Mouse (Mus musculus): Measurements from ENCODE around the gene Capsl. TPM values are rescaled to one million over a fixed set of nuclear protein-coding genes. Genes with fewer than 3 reads are reported as not detected.

Capsl gene
- polyA plus RNA-seq, 1 experiment, result not detected

DNA sequence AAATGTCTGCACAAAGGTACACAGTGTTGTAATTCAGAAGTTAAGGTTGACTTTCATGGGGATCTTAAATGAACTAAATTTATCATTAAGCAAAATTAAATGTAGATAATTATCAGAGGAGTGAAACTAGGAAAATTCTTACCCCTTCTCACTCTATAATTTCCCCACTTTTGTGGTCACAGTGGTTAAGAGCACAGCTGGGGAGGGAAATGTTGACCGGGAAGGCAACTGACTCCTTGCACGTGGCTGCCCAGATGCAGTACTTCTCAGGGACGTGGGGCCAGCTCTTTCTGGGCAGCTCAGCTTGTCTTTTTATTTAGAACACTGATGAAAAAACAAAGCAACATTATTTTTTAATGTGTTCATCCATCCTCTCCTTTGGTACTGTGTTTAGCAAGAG lies 56.2 kb downstream of the Capsl start:
- no peak for TF ChIP-seq GATA1 (IDR thresholded peaks at IDR 0.05; ENCODE audit: low read length)

Other genes with a start within 250 kb of the Capsl start
- gene Ugt3a1, start 159.1 kb upstream of the Capsl start, polyA plus RNA-seq (2012), result not detected in 2 replicates
- not detected in 2 replicates for gene Ugt3a2, start 100.5 kb upstream of the Capsl start, polyA plus RNA-seq (2012)
- gene Il7r, start 94.1 kb downstream of the Capsl start, polyA plus RNA-seq (2012), result not detected in 2 replicates